Mouse (Mus musculus) embryo, embryonic 9.5 days (tissue): ENCODE results near the gene Trpc4ap.
"Not testable (repeated sequence)": the region's sequence is repeated elsewhere in the genome, so short reads cannot be mapped to it uniquely, and the experiment has no call there.

Source experiments
- DNase-seq: peaks from one replicate; pipeline ENCODE4 v3.0.0-alpha.2; 2017; ENCODE audit errors: extremely low spot score

The Trpc4ap gene

GRCm38 (mm10) chr2:155613326-155613755 lies 78.8 kb downstream of the Trpc4ap start:
- DNase-seq: peak; percentile 71

- no peak for DNase-seq
These were observed 80.2 kb downstream of the Trpc4ap start for GRCm38 (mm10) chr2:155611834-155612550.

DNA sequence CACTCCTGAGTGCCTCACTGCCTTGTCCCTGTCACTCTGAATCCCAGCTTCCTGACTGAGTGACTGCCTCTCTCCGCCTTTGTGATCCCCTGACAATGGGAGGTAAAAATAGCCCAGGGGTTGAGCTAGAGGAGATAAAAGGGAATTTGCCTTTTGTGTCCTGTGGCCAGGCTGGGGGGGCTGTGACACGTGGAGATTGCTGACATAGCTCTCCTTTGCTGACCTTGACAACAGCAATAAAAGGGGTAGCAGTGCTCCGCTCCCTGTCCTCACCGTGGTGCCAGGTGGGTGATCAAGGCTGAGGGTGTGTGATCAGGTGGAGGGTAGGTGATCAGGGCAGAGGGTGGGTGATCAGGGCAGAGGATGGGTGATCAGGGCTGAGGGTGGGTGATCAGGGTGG lies 81.2 kb downstream of the Trpc4ap start, which contains the start of gene Myh7b:
Gene Myh7b (plus strand): TSS at position 235 of the 400 bp plus-strand sequence.
- no peak for DNase-seq

DNA sequence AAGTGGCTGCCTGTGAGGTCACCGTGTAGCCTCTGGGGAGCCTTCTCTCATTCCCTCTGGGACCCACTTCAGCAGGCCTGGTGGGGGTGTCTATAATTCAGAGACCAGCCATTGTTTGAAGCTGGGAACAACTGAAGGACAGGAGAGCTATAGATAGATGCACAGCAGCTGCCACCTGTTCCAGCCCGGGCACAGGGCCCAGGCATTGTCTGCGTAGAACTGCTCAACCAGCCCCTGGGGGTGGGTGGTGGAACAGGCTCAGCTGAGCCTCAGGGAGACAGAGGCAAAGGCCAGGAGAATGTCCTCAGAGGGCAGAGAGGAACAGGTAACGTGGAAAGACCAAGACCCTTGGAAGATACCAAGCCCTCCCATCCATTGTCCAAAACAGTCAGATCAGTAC lies 85.8 kb downstream of the Trpc4ap start:
- no peak for DNase-seq

- not testable (repeated sequence) for DNase-seq
These were observed 87.0 kb downstream of the Trpc4ap start for GRCm38 (mm10) chr2:155605236-155605589.

- no peak for DNase-seq
These were observed 87.5 kb downstream of the Trpc4ap start for GRCm38 (mm10) chr2:155604560-155605235.

DNA sequence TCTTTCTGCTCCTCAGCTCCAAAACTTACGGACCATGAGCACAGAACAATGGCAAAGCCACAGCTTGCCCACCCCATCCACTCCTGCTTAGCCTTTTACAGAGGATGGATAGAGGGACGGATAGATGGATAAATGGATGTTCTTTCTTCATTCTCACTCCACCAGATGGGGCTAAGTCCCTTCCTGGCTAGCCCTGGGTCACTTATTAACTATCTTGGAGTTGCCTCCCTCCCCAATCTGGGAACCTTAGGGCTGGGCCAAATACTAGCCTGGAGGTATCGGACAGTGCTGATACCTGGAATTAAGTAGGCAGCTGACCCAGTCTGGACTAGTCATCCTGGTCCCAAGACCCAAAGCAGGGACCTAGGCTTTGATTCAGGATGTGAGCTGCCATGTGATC lies 88.5 kb downstream of the Trpc4ap start:
- no peak for DNase-seq

- no peak for DNase-seq
These were observed 96.7 kb downstream of the Trpc4ap start for GRCm38 (mm10) chr2:155595516-155595915.

DNA sequence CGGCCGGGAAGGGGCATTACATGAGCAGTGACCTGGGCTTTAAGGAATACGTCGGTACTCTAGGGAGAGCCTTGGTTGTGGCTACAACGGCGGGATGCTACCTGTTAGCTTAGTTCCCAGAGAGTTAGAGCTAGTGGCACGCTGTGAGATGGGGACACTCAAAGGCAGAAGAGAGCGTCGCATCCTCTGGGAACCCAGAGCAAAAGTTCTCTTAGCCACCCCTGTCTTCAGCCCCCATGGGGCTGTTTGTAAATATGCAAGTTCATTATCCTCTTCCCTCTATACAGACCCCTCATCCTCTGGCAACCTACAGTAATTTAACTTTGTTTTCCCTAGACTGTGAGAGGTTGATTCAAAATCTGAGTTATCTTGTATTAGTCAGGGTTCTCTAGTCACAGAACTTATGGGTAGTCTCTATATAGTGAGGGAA lies 99.3 kb downstream of the Trpc4ap start:
- no peak for DNase-seq

DNA sequence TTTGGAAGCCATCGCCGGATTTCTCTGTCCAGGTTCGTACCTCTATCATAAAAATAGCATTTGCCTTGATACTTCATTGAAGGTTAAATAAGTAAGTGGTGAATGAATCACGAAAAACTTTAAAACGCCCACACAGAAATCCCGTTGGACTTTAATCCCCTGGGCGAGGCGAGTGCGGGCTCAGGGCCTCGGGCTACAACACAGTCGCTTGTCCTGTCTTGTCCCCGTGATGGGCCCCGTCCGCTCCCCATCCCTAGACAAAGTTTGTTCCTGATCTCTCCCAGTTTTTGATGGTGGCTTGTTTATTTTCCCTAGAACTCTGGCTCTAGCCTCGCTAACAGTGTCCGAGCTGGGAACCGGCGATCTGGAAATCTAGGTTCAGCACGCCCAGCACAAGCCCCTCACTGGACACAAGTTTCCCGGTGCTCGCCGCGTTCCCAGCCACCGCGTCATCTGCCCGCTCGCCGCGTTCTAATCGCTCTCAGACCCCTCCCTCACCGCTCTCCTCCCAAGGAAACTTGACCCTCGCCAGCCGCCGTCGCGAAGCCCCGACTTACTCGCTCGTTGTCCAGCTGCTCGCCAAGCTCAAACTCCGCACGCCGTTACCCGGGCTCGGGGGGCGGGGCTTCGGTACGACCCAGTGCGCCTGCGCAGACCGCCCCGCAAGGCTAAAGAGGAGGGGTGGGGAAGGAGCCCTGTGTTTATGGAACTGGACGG lies 99.9 kb downstream of the Trpc4ap start, which contains the start of gene Gss:
Gene Gss (minus strand): TSS at position 674 of the 717 bp plus-strand sequence.
- peak; percentile 100 for DNase-seq

DNA sequence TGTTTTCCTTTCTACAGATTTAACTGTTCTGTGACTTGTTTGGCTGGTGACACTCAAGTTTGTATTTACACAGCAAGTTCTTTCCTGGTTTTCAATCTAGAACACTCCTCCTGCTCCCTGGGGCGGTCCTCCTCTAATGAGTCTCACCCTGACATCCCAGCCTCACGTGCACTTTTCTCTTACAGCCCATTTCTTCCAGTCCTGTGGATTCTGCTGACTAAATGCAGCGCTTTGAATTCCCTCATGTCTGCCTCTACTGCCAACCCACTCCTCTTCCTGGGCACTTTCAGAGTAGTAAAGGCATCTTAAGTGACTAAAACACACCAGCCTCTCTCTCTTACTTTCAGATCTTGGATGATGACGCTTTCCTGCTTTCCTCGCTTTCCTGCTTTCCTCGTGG lies 100.5 kb downstream of the Trpc4ap start:
- peak; percentile 16 for DNase-seq

DNA sequence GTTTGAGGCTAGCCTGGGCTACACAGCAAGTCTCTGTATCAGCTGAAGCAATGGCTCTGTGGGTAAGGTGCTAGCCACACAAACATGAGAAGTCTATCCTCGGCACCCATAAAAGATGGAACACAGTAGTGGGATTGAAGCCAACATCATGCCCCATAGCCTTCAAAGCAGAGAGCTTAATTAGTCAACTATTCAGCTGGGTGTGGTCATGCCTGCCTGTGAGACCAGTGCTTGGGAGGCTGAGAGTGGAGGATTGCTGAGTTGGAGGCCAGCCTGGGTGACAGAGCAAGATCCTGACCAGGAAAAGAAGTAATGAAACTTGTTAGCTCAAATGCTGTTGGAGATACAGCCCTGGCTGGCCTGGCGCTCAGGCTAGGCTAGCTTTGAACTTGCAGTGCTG lies 101.3 kb downstream of the Trpc4ap start:
- DNase-seq: no peak

DNA sequence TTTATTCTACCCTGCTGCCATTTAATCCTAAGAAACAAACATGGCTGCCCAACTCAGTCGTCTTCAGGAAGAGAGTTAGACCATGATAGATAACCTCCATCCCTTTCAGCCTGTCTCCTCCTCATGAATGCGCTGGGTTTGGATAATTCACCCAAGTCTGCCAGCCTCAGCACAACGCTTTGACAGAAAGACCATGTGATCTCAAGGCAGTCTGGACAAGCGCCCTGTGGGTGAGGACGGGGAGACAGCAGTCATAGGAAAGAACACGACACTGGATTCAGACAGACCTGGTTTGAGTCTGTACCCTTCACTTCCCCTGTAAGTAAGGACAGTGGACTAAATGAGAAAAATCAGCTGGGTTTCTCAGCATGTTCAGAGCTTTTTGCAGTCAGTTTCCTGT lies 102.7 kb downstream of the Trpc4ap start:
- DNase-seq: no peak

DNA sequence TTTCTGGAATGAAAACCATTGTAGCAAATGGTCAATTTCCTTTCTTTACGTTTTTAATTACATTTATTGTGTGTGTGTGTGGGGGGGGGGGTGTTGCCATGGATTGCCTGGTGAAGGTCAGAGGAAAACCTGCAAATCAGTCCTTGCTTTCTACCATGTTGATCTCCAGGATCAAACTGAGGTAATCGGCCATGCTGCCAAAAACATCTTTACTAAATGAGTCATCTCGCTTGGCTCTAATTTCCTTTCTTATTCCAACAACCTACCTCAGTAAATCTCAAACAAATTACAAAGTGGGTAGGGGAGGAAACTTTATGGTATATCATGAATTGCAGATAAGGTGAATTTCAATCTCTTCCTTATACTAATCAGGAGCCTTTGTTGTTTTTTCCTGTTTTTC lies 104.0 kb downstream of the Trpc4ap start:
- DNase-seq: no peak

GRCm38 (mm10) chr2:155585486-155585885 lies 106.7 kb downstream of the Trpc4ap start:
- no peak for DNase-seq

GRCm38 (mm10) chr2:155585082-155585481 lies 107.1 kb downstream of the Trpc4ap start:
- DNase-seq: no peak
